Mouse (Mus musculus): ENCODE measurements around the gene Rph3al.

Rph3al gene

GRCm38 (mm10) chr11:75938379-75938906 lies at the start of gene Rph3al:
Rph3al (minus strand) TSS chr11:75938429.
- DNase-seq (ENCODE audit: low spot score in 2 of 2) = no peak

- no peak for DNase-seq (ENCODE audit: low spot score in 2 of 2)
These were observed 47.7 kb upstream of the Rph3al start for GRCm38 (mm10) chr11:75985948-75986347.

- no peak for DNase-seq (ENCODE audit: low spot score in 2 of 2)
These were observed 46.4 kb upstream of the Rph3al start for GRCm38 (mm10) chr11:75984581-75984980.

- no peak for DNase-seq (ENCODE audit: low spot score in 2 of 2)
These were observed 45.0 kb upstream of the Rph3al start for GRCm38 (mm10) chr11:75983194-75983593.

- no peak for DNase-seq (ENCODE audit: low spot score in 2 of 2)
These were observed 42.2 kb upstream of the Rph3al start for GRCm38 (mm10) chr11:75980413-75980812.

- DNase-seq (ENCODE audit: low spot score in 2 of 2) = no peak
These were observed 39.8 kb upstream of the Rph3al start for GRCm38 (mm10) chr11:75978051-75978450.

GRCm38 (mm10) chr11:75976748-75977147 lies 38.5 kb upstream of the Rph3al start:
- DNase-seq (ENCODE audit: low spot score in 2 of 2) = peak; percentile 60 to 72

GRCm38 (mm10) chr11:75973988-75974387 lies 35.8 kb upstream of the Rph3al start:
- no peak for DNase-seq (ENCODE audit: low spot score in 2 of 2)

- DNase-seq (ENCODE audit: low spot score in 2 of 2) = no peak
These were observed 34.8 kb upstream of the Rph3al start for GRCm38 (mm10) chr11:75972916-75973567.

GRCm38 (mm10) chr11:75972188-75972587 lies 34.0 kb upstream of the Rph3al start:
- DNase-seq (ENCODE audit: low spot score in 2 of 2) = no peak

GRCm38 (mm10) chr11:75970629-75971028 lies 32.4 kb upstream of the Rph3al start:
- DNase-seq (ENCODE audit: low spot score in 2 of 2) = no peak

- DNase-seq (ENCODE audit: low spot score in 2 of 2) = no peak
These were observed 30.5 kb upstream of the Rph3al start for GRCm38 (mm10) chr11:75968761-75969160.

GRCm38 (mm10) chr11:75966401-75967372 lies 28.5 kb upstream of the Rph3al start:
- DNase-seq (ENCODE audit: low spot score in 2 of 2) = peak; percentile 83 to 94

GRCm38 (mm10) chr11:75965674-75966400 lies 27.6 kb upstream of the Rph3al start:
- no peak for DNase-seq (ENCODE audit: low spot score in 2 of 2)

GRCm38 (mm10) chr11:75964476-75964730 lies 26.2 kb upstream of the Rph3al start:
- no peak for DNase-seq (ENCODE audit: low spot score in 2 of 2)

- no peak for DNase-seq (ENCODE audit: low spot score in 2 of 2)
These were observed 25.7 kb upstream of the Rph3al start for GRCm38 (mm10) chr11:75963730-75964475.

GRCm38 (mm10) chr11:75961782-75962181 lies 23.6 kb upstream of the Rph3al start:
- no peak for DNase-seq (ENCODE audit: low spot score in 2 of 2)

- no peak for DNase-seq (ENCODE audit: low spot score in 2 of 2)
These were observed 19.0 kb upstream of the Rph3al start for GRCm38 (mm10) chr11:75957124-75957832.

- DNase-seq (ENCODE audit: low spot score in 2 of 2) = no peak
These were observed 18.4 kb upstream of the Rph3al start for GRCm38 (mm10) chr11:75956651-75957050.

- no peak for DNase-seq (ENCODE audit: low spot score in 2 of 2)
These were observed 16.7 kb upstream of the Rph3al start for GRCm38 (mm10) chr11:75954896-75955295.

GRCm38 (mm10) chr11:75951895-75952294 lies 13.7 kb upstream of the Rph3al start:
- no peak for DNase-seq (ENCODE audit: low spot score in 2 of 2)
